Mouse (Mus musculus): ENCODE data around the gene Ppp1r1a.

Gene Ppp1r1a

GRCm38 (mm10) chr15:103514119-103514518, 23.7 kb downstream of the Ppp1r1a start:
- peak; percentile 58 for DNase-seq (ENCODE audit: low read depth)

GRCm38 (mm10) chr15:103513621-103514031, 24.2 kb downstream of the Ppp1r1a start:
- DNase-seq (ENCODE audit: low read depth), result no peak

GRCm38 (mm10) chr15:103511652-103512051, 26.2 kb downstream of the Ppp1r1a start:
- no peak for DNase-seq (ENCODE audit: low read depth)

DNA sequence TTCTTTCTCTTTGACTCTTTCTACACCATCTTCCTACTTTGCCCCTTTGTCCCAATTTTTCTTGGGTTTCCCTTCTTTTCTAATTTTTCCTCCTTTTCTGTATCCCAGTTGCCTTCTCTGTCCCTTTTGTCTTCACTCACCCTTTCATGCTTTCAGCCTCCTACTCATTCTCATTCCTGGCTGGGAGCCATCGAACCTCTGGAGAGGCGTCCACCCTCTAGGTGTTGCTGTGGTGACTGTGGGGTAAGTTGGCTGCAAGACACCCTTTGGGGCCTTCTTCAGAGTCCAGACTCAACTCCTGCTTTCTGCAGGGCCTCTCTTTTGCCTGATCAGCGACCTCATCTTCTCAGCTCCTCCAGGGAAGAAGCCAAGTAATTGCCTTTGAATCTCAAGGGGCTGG, 28.5 kb downstream of the Ppp1r1a start:
- DNase-seq (ENCODE audit: low read depth), result no peak

- no peak for DNase-seq (ENCODE audit: low read depth)
Observed at GRCm38 (mm10) chr15:103503660-103504059, 34.1 kb downstream of the Ppp1r1a start.

- DNase-seq (ENCODE audit: low read depth), result no peak
Observed at GRCm38 (mm10) chr15:103503251-103503600, 34.6 kb downstream of the Ppp1r1a start.

DNA sequence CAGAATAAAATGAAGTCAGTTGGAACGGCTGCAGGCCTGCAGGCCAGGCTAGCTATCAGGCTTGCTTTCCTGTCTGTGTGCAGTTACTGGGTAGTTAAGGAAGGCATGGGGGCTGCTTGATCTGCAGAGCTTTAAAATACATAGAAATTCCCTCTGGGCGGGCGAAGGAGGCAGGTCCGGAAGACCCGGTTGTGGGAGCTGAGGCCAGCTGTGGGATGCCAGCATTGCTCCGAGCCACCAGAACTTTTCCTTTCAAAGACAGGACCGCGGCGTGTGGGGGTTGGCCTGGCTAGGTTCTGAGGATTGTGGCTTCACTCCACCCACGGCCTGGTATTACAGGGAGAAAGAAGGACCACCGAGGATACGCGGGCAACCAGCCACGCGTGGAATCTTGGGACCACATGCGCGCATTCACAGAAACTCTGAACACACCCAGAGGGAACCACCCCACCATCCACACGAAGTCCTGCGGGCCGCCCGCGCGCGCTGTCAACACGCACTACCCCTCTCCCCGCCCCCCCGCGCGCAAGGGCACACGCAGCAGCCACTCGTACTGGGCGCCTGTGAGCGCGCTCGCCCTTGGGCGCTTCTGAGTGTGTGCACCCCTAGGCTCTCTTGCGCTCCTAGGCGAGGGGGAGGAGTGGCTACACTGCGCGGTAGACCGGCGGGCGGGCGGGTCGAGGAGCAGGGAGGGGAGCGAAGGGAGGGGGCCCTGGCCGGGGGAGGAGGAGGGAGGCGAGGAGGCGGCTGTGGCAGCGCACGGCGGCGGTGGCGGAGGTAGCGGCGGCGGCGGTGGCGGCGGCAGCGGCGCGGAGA, 35.2 kb downstream of the Ppp1r1a start, which contains the start of gene Pde1b:
Gene Pde1b (plus strand): TSS at position 600 of the 816 bp plus-strand sequence.
- DNase-seq (ENCODE audit: low read depth), result peak; percentile 43

DNA sequence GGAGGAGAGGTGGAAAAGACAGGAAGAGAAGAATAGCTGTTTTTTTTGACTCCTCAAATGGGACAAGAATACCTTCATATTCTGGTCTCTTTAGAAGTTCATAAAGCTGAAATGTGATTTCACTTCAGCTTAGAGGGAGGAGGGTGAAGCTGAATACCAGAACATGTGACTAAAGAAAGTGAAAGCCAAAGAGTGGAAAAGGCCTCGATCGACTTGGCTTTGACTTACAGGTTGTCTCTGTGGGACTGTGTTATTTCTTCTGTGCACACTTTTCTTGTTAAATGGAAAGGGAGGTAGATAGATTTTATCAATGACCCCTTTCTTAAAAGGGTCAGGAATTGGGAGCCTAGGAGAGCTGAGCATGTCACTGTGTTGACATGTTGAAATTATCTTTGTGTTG, 36.6 kb downstream of the Ppp1r1a start:
- DNase-seq (ENCODE audit: low read depth), result no peak

GRCm38 (mm10) chr15:103500723-103501122, 37.1 kb downstream of the Ppp1r1a start:
- no peak for DNase-seq (ENCODE audit: low read depth)

DNA sequence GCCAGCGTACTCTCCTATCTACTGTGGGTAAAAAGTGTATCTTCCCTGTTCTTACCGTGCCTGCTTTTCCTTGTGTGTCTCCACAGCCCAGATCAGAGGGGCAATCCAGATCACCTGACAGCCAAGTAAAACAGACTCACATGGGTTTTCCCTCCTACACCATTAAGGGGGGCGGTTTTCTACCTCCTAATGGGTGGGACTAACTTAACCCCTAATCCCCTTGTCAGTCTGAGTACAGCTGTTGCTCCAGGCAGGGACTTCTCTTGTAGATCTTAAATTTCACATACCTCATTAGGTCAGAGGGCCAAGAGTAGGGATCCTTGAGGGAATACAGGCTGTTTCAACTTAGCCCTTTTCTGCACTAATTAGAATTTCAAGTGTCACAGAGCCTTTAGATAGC, 39.6 kb downstream of the Ppp1r1a start:
- no peak for DNase-seq (ENCODE audit: low read depth)

- no peak for DNase-seq (ENCODE audit: low read depth)
Observed at GRCm38 (mm10) chr15:103496204-103497140, 41.3 kb downstream of the Ppp1r1a start.

DNA sequence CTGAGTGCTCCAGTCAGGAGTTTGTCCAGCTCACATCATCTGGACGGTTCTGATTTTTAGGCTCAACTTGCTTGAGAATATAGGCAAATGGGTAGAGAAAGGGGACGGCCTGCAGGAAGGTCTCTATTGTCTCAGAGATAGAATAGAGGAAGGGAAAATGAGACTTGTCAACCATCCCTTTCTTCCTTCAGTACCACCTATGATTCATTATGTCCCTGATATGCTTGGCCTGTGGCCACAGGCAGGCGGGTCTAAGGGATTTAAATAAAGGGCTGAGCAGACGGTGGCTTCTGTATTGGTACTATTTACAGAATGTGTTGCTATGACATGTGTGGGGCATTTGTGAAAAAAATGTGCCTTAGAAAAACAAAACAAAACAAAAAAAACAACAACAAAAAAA, 49.5 kb downstream of the Ppp1r1a start:
- DNase-seq (ENCODE audit: low read depth), result no peak

GRCm38 (mm10) chr15:103486658-103487057, 51.1 kb downstream of the Ppp1r1a start:
- no peak for DNase-seq (ENCODE audit: low read depth)

GRCm38 (mm10) chr15:103485106-103485505, 52.7 kb downstream of the Ppp1r1a start:
- DNase-seq (ENCODE audit: low read depth), result no peak

GRCm38 (mm10) chr15:103484490-103484889, 53.3 kb downstream of the Ppp1r1a start:
- DNase-seq (ENCODE audit: low read depth), result no peak

DNA sequence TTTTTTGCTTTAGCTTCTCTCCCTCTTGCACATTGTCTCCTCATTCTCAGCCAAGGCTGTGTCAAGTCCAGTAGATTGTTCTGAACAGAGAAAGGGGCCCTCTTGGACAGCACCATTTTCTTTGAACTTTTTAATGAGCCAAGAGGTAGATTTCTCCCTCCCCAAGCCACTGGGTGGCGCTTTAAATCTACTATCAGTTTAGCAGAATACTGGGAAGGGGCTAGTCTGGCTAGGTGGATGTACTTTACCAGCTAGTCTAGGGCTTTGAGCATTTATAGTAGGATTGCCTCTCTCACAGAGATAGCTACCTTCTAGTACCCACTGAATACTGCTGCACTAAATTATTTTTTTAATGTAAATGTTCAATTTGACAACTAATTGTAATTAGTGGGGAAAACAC, 55.3 kb downstream of the Ppp1r1a start:
- DNase-seq (ENCODE audit: low read depth), result no peak

Measured in c-Kit-positive CD71-negative TER-119-negative erythroid progenitor cells, embryonic 14.5 days (primary cell).